Mouse (Mus musculus) CH12.LX (cell line): Measurements from ENCODE around the gene Gcm2. TPM values are rescaled to one million over a fixed set of nuclear protein-coding genes. Genes with fewer than 3 reads are reported as not detected.

Experiments used
- DNase-seq: peaks from one replicate; pipeline ENCODE4 v3.0.0-alpha.2; 2013; ENCODE audit errors: extremely low read depth
- H3K27ac ChIP-seq: 2 replicates; pipeline ENCODE4 v1.5.1; 2012; ENCODE audit warnings: low read depth, mild to moderate bottlenecking, control low read depth, moderate library complexity; ENCODE audit not compliant: insufficient read depth
- H3K27me3 ChIP-seq: replicated peaks from 2 replicates; pipeline ENCODE3; 2012; ENCODE audit warnings: inconsistent platforms
- H3K36me3 ChIP-seq, 2 experiments: replicated peaks in 1 of 2; 2 replicates each; pipeline versions ENCODE3 to v1.6.1; 2012; ENCODE audit warnings: inconsistent platforms in 1 of 2, low read length in 1 of 2, mild to moderate bottlenecking in 1 of 2, mixed read lengths in 1 of 2, moderate library complexity in 1 of 2; ENCODE audit not compliant: control insufficient read depth in 1 of 2, insufficient read depth in 1 of 2
- H3K4me1 ChIP-seq, 2 experiments: 2 replicates each; pipeline ENCODE4 v1.6.1; 2012; ENCODE audit warnings: inconsistent platforms in 1 of 2, moderate library complexity in 1 of 2; ENCODE audit not compliant: insufficient read depth in 2 of 2, control insufficient read depth in 1 of 2
- H3K4me2 ChIP-seq: 2 replicates; pipeline ENCODE4 v1.6.1; 2012; ENCODE audit warnings: low read depth, mild to moderate bottlenecking, control low read depth; ENCODE audit not compliant: poor library complexity, insufficient read depth, severe bottlenecking
- H3K4me3 ChIP-seq, 3 experiments: fragments of 150-350 bp in 1 of 3; sonication (generic) in 1 of 3; replicated peaks in 1 of 3; 2 replicates each; pipeline versions ENCODE3 to v1.5.1; 2011 to 2012; ENCODE audit warnings: low read depth in 2 of 3, low read length in 2 of 3, mild to moderate bottlenecking in 2 of 3, moderate library complexity in 2 of 3, control low read depth in 1 of 3, improper control_type of control experiment in 1 of 3, inconsistent platforms in 1 of 3, mixed read lengths in 1 of 3; ENCODE audit not compliant: poor library complexity in 1 of 3
- H3K79me2 ChIP-seq: replicated peaks from 2 replicates; pipeline ENCODE4 v1.6.1; 2012; ENCODE audit warnings: mild to moderate bottlenecking, moderate library complexity; ENCODE audit not compliant: control insufficient read depth, poor library complexity, insufficient read depth, severe bottlenecking; ENCODE audit errors: extremely low read depth
- H3K9ac ChIP-seq: 2 replicates; pipeline ENCODE4 v1.6.1; 2012; ENCODE audit warnings: low read depth, mild to moderate bottlenecking, control low read depth, moderate library complexity; ENCODE audit not compliant: insufficient read depth
- H3K9me3 ChIP-seq: replicated peaks from 2 replicates; pipeline ENCODE3; 2012; ENCODE audit warnings: low read length, inconsistent platforms, mixed read lengths
- E2F4 ChIP-seq: IDR thresholded peaks from 2 replicates; pipeline ENCODE4 v1.6.1; 2011; ENCODE audit warnings: low read depth, low read length, improper control_type of control experiment; ENCODE audit not compliant: insufficient replicate concordance
- ELF1 ChIP-seq: IDR thresholded peaks from 2 replicates; pipeline ENCODE4 v1.6.1; 2014; ENCODE audit warnings: low read depth, mild to moderate bottlenecking, inconsistent platforms, low read length, improper control_type of control experiment
- EP300 ChIP-seq: IDR thresholded peaks from 2 replicates; pipeline ENCODE4 v1.6.1; 2011; ENCODE audit warnings: low read length, improper control_type of control experiment
- HCFC1 ChIP-seq: IDR thresholded peaks from 2 replicates; pipeline ENCODE4 v1.6.1; 2012; ENCODE audit warnings: low read depth, mild to moderate bottlenecking, inconsistent platforms, low read length, improper control_type of control experiment
- JUN ChIP-seq: IDR thresholded peaks from 2 replicates; pipeline ENCODE4 v1.6.1; 2011; ENCODE audit warnings: low read depth, mild to moderate bottlenecking, low read length, improper control_type of control experiment, moderate library complexity; ENCODE audit not compliant: insufficient read depth
- JUND ChIP-seq: conservative IDR thresholded peaks from 2 replicates; pipeline ENCODE4 v1.6.1; 2011; ENCODE audit warnings: low read depth, low read length, improper control_type of control experiment
- MAX ChIP-seq: IDR thresholded peaks from 2 replicates; pipeline ENCODE4 v1.6.1; 2011; ENCODE audit warnings: low read length, improper control_type of control experiment
- NELFE ChIP-seq: IDR thresholded peaks from 2 replicates; pipeline ENCODE4 v1.6.1; 2011; ENCODE audit warnings: low read depth, low read length, improper control_type of control experiment
- PAX5 ChIP-seq: IDR thresholded peaks from 2 replicates; pipeline ENCODE4 v1.6.1; 2012; ENCODE audit warnings: low read length, inconsistent platforms, mixed read lengths
- POLR2A ChIP-seq: IDR thresholded peaks from 2 replicates; pipeline ENCODE4 v1.6.1; 2011; ENCODE audit warnings: low read depth, mild to moderate bottlenecking, improper control_type of control experiment, low read length
- POLR2AphosphoS2 ChIP-seq: IDR thresholded peaks from 2 replicates; pipeline ENCODE4 v1.6.1; 2011; ENCODE audit warnings: low read depth, low read length, improper control_type of control experiment
- RCOR1 ChIP-seq: conservative IDR thresholded peaks from 2 replicates; pipeline ENCODE4 v1.6.1; 2012; ENCODE audit warnings: low read depth, mild to moderate bottlenecking, inconsistent platforms, low read length, improper control_type of control experiment
- SMC3 ChIP-seq: IDR thresholded peaks from 2 replicates; pipeline ENCODE4 v1.6.1; 2011; ENCODE audit warnings: low read depth, low read length, improper control_type of control experiment
- TCF12 ChIP-seq: IDR thresholded peaks from 2 replicates; pipeline ENCODE4 v1.6.1; 2014; ENCODE audit warnings: low read depth, mild to moderate bottlenecking, inconsistent platforms, low read length, improper control_type of control experiment
- USF1 ChIP-seq: IDR thresholded peaks from 2 replicates; pipeline ENCODE4 v1.6.1; 2014; ENCODE audit warnings: low read depth, mild to moderate bottlenecking, inconsistent platforms, low read length, improper control_type of control experiment
- ZC3H11A ChIP-seq: IDR thresholded peaks from 2 replicates; pipeline ENCODE4 v1.6.1; 2012; ENCODE audit warnings: low read depth, mild to moderate bottlenecking, inconsistent platforms, low read length, improper control_type of control experiment
- ZKSCAN1 ChIP-seq: IDR thresholded peaks from 2 replicates; pipeline ENCODE4 v1.6.1; 2012; ENCODE audit warnings: low read depth, inconsistent platforms, low read length, improper control_type of control experiment, borderline replicate concordance
- ZMIZ1 ChIP-seq: IDR thresholded peaks from 2 replicates; pipeline ENCODE4 v1.6.1; 2012; ENCODE audit warnings: low read depth, mild to moderate bottlenecking, inconsistent platforms, low read length, improper control_type of control experiment
- dilution Hi-C: fragments of 300-500 bp; cut with MboI; formaldehyde crosslinking; loops from 2 replicates; pipeline ENCODE4 v1.14.3; 2020; ENCODE audit warnings: low sequenced_read_pairs; ENCODE audit not compliant: extremely low pct_unique_long_range_greater_than_20kb, extremely low pct_ligation_motif_present
- in situ Hi-C: fragments of 300-500 bp; cut with MboI; formaldehyde crosslinking; loops from 3 replicates; pipeline ENCODE4 v1.14.3; 2019; ENCODE audit warnings: low sequenced_read_pairs, low pct_ligation_motif_present, low pct_unique_long_range_greater_than_20kb, mixed read lengths
- polyA plus RNA-seq: library from polyadenylated mRNA; unstranded; fragments of >175 nt; gene quantifications from 2 replicates; pipeline ENCODE4 v1.2.1, GENCODE M21; 2012; ENCODE audit warnings: low read depth; ENCODE audit not compliant: insufficient read length
- total RNA-seq, 2 experiments: library from RNA; depleted of rRNA; stranded (reverse); fragments of 300-350 nt in 1 of 2; fragments of >200 nt in 1 of 2; gene quantifications; 2 replicates each; pipeline ENCODE4 v1.2.3; 2012 to 2014

The Gcm2 gene
- total and polyA plus RNA-seq, 3 experiments: 2.4 to 8.7 (median 7.2) TPM

GRCm38 (mm10) chr13:41073819-41074218 lies 37.0 kb downstream of the Gcm2 start:
- DNase-seq: no peak
- Histone ChIP-seq H3K36me3 (no peaks in the 10 kb centered on the region), H3K9ac (no peak overlapping the region), H3K4me1 (no peaks in the 10 kb centered on the region), H3K79me2 (no peaks in the 10 kb centered on the region), H3K4me3 (no peak overlapping the region), H3K27ac (no peak overlapping the region), H3K9me3 (no peaks in the 10 kb centered on the region), H3K4me2 (no peak overlapping the region), H3K27me3 (no peaks in the 10 kb centered on the region)
- in situ Hi-C loops: no loop called here
- TF ChIP-seq TCF12 (no peak), NELFE (no peak), RCOR1 (no peak), JUN (no peak), ZMIZ1 (no peak), SMC3 (no peak), POLR2AphosphoS2 (no peak), POLR2A (no peak), ZC3H11A (no peak), MAX (no peak), EP300 (no peak), JUND (no peak), HCFC1 (no peak)
- dilution Hi-C loops: no loop called here

GRCm38 (mm10) chr13:41071617-41072016 lies 39.2 kb downstream of the Gcm2 start:
- no peaks in the 10 kb centered on the region for H3K27me3 ChIP-seq
- H3K9ac ChIP-seq: no peak overlapping the region
- dilution Hi-C loops (no loop called here), in situ Hi-C loops (no loop called here)
- TF ChIP-seq JUN (no peak), ELF1 (no peak), MAX (no peak), ZKSCAN1 (no peak), HCFC1 (no peak), PAX5 (no peak), POLR2A (no peak), USF1 (no peak), E2F4 (no peak)
- no peaks in the 10 kb centered on the region for H3K9me3 ChIP-seq
- H3K36me3 ChIP-seq: no peaks in the 10 kb centered on the region
- no peaks in the 10 kb centered on the region for H3K79me2 ChIP-seq
- H3K27ac ChIP-seq: no peak overlapping the region
- no peak overlapping the region for H3K4me3 ChIP-seq
- H3K4me2 ChIP-seq: no peak overlapping the region
- no peaks in the 10 kb centered on the region for H3K4me1 ChIP-seq
- no peak for DNase-seq
